Mouse (Mus musculus): ENCODE data around the gene Pitpnc1.
"Not testable (repeated sequence)": the region's sequence is repeated elsewhere in the genome, so short reads cannot be mapped to it uniquely, and the experiment has no call there.

Pitpnc1 gene

DNA sequence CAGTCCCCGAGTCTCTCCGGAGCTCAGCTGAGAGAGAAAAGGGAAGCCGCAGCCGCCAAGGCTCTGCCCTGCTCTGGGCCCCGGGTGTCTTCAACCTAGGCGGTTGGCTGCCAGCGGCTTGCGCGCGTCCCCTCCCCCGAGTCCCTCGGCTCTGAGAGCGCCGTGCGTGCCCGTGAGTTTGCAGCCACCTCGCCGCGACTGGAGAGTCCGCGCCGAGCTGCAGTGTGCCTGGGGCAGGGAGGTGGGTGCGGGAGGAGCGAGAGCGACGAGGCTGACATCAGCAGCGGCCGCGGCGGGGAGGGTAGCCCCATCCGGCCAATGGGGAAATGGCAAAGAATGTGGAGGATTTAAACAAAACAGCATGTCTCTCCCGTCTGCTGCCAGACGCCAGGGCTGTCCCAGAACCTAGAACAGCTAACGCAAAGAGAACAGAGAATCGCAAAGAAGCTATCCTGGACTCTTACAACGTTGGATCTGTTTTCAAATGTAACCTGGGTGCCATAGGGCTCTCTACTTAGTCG is at the start of gene Pitpnc1:
Pitpnc1 (minus strand) TSS at position 179 of the 521 bp plus-strand sequence.
- DNase-seq (ENCODE audit: low read depth, low spot score), result peak; percentile 70

DNA sequence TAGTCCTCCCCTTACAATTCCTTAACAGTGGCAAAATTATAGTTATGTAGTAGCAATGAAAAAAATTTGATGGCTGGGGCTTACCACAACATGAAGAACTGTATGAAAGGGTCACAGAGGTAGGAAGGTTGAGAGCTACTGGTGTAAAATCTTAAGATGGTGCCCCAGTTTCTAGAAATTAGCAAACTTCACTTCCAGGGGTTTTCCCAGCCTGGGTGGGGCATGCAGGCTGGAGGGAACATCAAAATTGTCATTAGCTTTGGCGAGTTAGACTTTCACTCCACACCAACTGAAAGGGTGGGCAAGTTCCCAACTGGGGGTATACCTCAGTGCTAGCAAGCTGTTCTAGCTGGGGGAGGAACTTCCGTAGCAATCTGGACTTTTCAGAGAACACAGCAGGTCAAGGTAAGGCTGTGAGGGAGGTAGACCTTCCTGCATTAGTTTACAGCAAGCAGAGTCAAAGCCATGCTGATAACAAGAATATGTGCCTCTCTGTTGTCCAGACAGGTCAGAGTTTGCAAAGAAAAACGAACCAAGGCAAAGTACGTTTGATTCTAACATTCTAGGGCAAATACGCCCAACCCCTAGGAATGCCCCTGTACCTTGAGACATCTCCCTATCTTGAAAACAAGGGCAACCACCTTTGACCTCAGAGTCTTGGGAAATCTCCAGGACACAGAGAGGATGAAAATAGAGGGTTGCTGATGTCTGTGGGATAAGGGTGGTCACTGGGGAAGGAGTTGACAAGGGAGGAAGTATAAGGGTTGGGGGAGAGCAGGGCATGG is 48.3 kb upstream of the Pitpnc1 start:
- no peak for DNase-seq (ENCODE audit: low read depth, low spot score)

DNA sequence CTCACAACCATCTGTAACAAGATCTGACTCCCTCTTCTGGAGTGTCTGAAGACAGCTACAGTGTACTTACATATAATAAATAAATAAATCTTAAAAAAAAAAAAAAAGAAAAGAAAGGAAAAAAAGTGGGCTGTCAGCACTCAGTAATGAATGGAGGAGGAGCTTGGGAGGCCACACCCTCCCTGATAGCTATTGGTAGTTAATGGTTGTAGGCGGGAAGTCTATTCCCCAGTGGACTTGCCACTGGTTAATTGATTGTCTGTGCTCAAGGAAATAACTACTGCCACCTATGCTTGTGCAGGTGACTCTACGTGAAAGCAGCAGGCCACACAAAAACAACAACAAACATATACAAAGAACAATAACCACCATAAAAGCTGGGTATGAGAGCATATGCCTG is 45.9 kb upstream of the Pitpnc1 start:
- no peak for DNase-seq (ENCODE audit: low read depth, low spot score)

DNA sequence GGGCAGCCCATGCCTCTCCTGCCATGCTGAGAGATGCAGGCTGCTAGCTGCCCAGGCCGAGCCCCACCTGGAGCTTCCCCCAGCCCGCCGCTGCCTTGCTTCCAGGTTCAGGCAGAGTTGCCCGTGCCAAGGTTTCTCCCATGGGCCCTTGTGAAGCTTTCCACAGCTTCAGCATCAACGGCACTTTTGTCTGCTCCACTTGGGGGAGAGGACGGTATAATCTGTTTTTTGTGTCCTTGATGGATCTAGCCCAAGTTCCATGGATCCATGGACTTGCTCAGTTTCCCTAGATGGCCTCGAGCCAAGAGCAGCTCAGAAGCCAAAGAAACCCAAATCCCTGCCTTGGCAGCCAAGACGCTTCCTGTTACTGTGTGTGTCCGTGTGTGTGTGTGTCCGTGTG is 42.5 kb upstream of the Pitpnc1 start:
- no peak for DNase-seq (ENCODE audit: low read depth, low spot score)

DNA sequence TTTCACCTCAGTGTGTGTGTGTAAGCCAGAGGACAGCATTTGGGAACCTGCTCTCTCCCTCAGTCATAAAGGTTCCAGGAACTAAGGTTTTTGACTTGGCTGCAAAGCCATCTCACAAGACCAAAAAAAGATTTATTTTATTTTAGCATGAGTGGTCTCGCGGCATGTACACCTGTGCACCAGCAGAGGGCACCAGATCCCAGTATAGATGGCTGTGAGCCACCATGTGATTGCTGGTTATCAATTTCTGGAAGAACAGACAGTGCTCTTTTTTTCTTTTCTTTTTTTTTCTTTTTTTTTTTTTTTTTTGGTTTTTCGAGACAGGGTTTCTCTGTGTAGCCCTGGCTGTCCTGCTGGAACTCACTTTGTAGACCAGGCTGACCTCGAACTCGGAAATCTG is 41.5 kb upstream of the Pitpnc1 start:
- DNase-seq (ENCODE audit: low read depth, low spot score), result peak; percentile 40

DNA sequence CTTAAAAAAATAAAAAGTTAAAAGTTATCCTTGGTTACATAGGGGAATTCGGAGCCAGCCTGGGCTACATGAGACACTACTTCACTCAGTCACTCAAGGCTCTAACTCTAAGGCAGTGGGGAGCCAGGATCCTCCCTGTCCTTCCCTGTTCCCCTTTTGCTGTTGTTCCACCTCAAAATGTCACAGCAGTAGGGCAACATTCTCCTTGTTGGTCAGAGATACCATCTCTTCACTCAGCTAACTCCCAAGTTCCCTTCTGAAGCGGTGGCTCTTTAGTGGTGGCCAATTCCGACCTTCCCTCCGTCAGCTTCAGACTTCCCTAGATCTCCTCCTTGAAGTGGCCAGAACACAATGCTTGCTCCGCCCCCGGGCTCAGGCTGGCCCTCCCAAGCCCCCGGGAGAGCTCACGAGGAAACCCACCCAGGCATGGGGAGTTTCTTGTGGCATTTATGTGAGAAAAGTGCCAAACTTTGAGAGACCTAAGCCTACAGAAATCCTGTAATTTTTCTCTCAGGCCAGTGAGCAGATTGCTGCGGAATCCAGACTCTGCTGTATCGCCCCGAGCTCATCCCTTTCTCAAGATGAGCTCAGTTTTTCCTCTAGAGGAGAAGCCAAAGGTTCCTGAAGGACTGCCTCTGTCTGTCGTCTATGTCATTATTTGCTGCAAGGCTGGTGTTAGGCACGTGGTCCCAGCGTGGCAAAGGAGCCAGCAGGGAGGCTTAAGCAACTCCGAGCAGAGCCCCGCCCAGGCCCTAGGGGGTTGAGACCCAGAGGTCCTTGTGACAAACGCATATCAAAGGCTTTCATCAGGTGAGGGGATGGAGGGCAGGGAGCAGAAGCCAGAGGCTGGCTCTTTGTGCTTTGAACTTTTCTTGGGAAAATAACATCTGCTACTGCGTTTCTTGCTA is 40.1 kb upstream of the Pitpnc1 start:
- DNase-seq (ENCODE audit: low read depth, low spot score), result no peak

DNA sequence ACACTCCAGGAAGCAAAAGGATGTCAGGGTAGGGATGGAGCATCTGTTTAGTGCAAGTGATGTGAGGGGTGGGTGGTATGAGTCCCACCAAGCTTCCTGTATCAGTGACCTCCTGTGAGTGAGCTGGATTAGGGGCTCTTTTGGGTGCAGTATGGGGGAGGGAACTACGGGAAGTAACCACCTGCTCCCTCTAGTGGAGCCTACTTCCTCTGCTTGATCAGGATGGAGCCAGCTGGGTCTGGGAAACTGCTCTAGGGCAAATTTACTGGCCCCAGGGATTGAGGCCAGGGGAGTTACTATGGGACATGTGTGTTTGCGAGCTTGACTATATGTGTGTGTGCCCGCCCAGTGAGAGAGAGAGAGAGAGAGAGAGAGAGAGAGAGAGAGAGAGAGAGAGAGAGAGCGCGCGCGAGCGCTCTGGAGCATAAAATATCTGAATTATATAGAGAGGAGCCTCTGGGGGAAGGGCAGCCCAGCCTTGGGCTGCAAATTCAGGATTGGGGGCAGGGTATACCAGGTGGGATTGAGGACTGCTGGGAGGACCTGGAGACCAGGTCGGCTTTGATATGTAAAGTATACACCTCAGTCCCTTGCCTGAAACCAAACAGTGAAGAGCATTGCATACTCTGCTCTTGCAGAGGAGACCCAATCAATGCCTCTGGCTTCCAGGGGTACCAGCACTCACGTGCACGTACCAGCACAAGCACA is 39.3 kb upstream of the Pitpnc1 start:
- DNase-seq (ENCODE audit: low read depth, low spot score), result no peak

DNA sequence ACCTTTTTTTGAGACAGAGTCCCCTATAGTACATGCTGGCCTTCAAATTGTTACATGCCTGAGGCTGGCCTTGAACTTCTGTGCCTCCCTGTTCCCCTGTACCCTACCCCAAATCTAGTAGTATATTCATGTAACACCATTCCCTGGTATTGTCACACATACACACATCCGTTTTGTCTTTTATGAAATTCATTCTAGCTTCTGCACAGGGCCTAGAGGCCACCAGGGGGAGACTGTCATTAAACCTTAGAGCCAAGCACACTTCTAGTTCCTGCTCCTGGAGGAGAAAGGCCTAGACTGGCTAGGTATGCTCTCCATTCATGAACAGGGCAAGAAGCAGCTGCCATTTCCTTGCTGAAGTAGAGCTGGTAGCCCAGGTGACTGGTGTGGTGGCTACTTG is 35.8 kb upstream of the Pitpnc1 start:
- DNase-seq (ENCODE audit: low read depth, low spot score), result no peak

DNA sequence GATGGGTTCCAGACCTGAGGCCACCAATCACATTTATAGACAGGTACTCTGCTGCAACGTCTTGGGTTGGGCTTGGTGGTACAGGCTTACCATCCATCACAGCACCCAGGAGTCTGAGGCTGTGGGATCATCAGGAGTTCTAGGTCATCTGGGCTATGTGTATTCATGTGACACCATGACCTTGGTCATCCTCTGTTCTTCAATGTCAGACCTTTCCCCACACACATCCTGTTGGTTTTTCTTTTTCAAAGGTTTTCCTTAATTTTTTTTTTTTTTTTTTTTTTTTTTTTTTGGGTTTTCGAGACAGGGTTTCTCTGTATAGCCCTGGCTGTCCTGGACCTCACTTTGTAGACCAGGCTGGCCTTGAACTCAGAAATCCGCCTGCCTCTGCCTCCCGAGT is 33.9 kb upstream of the Pitpnc1 start:
- not testable (repeated sequence) for DNase-seq (ENCODE audit: low read depth, low spot score)

DNA sequence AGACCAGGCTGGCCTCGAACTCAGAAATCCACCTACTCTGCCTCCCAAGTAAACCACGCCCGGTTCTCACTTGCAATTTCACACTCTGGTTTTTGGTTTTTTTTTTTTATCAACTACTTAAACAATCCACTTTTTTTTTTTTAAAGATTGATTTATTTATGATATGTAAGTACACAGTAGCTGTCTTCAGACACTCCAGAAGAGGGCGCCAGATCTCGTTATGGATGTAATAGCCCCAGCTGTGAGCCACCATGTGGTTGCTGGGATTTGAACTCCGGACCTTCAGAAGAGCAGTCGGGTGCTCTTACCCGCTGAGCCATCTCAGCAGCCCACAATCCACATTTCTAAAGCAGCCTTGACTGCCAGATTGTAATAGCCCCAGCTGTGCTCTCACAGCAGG is 32.3 kb upstream of the Pitpnc1 start:
- DNase-seq (ENCODE audit: low read depth, low spot score), result no peak

DNA sequence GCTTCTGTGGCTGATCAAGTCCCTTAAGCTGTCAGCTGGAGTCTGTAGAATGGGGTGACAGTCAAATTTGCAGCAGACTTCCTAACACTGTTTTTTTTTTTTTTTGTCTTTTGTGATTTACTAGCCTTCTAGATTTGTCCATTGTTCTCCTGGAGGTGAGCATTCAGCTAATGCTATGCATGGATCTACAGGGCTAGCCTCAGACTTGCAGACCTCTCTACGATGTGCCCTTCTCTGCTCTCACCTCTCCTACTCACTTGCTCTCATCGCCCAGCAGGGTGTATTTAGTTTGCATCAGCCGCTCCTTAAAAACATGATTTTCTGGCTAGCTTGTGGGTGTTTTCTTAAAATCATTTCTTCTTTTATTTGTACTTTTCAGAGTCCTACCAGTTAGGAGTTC is 13.8 kb upstream of the Pitpnc1 start:
- no peak for DNase-seq (ENCODE audit: low read depth, low spot score)

DNA sequence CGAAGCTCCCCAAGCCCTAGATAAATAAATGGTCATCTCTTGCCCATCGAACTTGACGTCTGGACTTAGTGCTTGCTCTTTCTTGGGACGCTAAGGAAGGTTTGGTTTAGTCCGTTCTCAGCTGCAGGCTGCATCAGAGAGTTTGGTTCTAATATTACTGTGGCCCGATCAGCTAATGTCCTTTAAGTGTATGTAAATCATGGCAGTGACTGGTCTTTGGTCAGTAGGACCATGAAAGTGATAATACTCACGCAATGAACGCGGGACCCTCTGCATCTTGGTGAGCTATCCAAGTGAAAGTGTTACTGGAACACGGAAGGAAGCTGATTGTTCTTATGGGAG is 9.3 kb upstream of the Pitpnc1 start:
- no peak for DNase-seq (ENCODE audit: low read depth, low spot score)

DNA sequence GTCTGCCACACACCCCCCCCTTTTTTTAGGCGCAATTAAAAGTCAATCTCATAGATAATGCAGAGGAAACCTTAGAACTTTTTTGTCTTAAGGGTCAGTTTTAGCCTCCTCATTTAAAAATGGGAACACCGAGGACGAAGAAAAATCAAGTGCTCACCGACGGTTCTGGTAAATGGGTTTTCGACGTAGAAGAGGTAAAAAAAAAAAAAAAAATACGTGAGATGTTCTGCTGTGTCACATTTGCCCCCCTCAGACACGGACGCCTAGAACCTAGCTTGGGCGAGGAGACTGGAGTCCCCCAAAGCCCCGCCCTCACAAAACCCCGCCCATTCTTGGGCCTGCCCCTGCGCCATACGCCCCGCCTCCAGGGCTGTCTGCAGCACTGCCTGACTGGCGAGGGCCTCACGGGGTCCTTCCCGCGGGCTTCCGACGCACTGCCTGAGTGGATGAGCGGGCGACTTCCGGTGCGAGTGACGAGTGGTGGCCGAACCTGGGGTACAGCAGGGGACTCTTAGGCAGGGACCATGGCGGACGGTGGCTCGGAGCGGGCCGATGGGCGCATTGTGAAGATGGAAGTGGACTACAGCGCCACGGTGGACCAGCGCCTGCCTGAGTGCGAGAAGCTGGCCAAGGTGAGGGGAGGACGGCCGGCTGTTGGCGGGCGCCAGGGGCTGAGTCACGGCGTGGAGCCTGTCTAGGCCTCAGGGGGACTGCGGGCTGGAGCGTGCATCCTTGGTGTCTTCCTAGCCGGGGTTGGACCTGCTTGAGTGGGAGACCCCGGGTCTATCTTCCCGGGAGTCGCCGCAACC is 8.8 kb upstream of the Pitpnc1 start, which contains the start of gene Psmd12:
Psmd12 (plus strand) TSS at position 432 of the 809 bp plus-strand sequence.
- DNase-seq (ENCODE audit: low read depth, low spot score), result peak; percentile 94

DNA sequence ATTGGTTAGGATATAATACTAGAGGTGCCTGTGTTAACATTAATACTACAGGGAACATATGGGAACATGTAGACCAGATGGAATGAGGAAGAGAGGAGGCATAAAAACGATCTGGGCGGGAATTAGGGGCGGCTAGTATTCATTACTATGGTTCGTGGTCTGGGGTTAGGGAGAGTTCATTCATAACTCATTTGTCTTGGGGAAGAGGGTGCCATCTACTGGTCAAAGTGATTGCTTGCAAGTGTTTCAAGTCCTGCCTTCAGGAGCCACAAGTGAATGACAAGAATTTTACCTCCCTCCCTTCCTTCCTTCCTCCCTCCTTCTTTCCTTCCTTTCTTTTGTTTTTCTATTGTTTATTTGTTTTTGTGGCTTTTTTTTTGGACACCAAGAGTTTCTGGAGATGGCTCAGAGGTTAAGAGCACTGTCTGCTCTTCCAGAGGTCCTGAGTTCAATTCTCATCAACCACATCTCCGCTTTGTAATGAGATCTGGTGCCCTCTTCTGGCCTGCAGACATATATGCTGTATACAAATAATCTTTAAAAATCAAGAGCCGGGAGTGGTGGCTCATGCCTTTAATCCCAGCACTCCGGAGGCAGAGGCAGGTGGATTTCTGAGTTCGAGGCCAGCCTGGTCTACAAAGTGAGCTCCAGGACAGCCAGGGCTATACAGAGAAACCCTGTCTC is 2.8 kb upstream of the Pitpnc1 start:
- peak; percentile 79 for DNase-seq (ENCODE audit: low read depth, low spot score)

DNA sequence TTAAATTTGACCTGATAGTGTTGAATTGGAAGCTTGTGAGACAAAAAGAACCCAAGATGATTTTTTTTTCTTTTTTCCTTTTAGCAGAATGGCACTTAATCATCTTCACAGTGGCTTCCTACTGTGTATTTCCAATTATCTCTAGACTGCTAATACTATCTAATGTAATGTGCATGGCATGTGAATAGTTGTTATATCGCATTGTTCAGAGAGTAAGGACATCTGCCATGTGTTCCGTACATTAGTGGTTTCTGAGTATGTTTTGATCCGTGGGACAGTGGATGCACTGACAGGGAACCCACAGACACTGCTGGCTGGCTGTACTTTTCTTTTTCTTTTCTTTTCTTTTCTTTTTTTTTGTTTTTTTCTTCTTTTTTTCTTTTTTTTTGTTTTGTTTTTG is 1.8 kb upstream of the Pitpnc1 start:
- no peak for DNase-seq (ENCODE audit: low read depth, low spot score)

DNA sequence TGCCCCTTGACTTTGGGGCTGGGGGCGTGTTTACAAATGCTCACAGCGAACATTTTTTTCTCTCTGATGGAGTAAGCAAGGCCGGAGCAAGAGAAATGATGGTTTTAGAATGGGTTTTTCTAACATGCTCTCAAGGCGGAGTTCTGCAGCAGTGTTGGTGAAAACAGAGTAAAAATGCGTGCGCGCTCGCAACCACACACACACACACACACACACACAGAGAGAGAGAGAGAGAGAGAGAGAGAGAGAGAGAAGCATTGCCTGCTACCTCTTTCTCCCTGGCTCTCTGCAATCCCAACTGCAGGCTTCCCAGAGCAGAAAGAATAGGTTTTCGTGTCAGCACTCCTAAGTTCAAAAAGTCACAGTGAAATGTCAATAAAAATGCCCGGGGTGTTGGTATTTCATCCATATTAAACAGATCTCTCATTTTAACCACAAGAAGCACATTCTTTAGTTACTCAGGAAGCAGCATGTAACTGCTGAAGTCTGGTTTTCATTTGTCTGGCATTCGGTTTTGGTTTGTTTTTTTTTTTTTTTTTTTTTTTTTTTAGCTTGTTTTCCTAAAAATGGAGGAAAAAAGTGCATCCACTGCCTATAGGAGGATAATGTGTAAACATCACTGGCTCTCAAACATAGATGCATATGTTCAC is 697 bp upstream of the Pitpnc1 start:
- DNase-seq (ENCODE audit: low read depth, low spot score), result no peak

DNA sequence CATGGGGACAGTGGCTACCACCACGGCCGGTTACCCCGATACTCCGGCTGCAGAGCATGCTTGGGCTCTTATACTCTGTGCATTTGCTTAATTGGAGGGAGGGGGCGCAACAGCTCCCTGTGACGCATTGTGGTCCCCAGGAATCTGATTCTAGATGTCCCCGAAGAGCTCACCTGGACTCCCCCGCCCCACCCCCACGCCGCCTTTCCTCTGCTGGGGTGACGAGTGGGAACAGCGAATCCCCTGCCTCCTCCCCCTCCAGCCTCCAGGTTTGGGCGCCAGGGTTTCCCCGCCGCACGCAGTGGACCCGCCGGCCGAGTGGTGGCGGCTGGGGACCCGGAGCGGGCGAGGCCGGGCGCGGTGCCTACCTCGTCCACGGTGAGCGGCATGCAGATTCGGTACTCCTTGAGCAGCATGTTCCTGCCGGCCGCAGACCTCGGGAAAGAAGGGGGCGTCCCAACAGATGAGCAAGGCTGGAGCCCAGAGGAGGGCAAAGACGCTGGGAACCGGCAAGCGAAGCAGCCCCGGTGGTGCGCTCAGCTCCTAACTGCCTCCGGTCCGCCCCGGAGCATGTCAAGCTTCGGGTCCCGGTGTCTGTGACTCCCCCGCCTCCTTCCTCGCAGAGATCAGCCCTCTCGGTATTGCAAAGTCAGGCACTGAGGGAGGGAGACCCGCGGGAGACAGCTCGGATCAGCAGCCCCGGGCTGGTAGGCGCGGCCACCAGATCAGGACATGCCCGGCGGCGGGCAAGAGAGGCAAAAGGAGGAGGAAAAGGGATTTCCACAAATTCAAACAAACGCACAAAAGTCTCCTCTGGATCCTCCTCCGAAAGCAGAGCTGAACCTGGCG is 752 bp downstream of the Pitpnc1 start:
- peak; percentile 31 for DNase-seq (ENCODE audit: low read depth, low spot score)

DNA sequence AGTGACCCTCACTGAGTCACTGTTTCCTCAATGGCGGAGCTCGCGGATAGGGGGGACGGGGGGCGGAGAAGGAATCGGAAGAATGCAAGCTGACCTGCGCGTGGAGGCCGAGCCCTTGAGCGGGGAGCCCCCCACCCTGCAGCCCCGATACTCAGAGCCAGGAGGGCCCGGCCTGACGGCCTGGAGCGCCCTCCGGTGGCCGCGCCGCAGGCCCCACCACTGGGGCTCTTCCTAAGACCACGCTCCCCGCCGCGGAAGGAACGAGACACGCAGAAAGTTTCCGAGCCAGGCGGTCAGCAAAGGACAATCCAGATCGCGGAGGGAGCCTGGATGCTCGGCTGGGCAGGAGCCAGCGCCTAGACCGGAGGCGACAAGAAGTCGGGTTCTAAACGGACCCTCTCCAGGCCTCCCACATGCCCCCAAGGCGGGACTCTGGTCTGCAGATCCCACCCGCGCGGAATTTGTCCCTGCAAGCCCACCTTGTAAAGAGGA is 1.4 kb downstream of the Pitpnc1 start:
- peak; percentile 68 for DNase-seq (ENCODE audit: low read depth, low spot score)
